Mouse (Mus musculus) limb, embryonic 11.5 days (tissue): ENCODE measurements at regions not wholly inside any gene's neighbourhood (a gene's known extent, or its start where the extent isn't known, plus 50 kb on each side); places are given as distances from the start of the nearest gene placed in this dataset.
"Not testable (repeated sequence)": the region's sequence is repeated elsewhere in the genome, so short reads cannot be mapped to it uniquely, and the experiment has no call there.

ENCODE experiments used
- ATAC-seq: fragments of 200-750 bp; cut with Nextera tagmentation; 2 replicates; pipeline ENCODE4 v1.8.0; 2017; ENCODE audit warnings: low read depth; ENCODE audit not compliant: insufficient number of reproducible peaks, low FRiP score, low TSS enrichment
- DNase-seq: peaks from one replicate; pipeline ENCODE4 v3.0.0-alpha.2; 2015; ENCODE audit warnings: low spot score
- H3K27ac ChIP-seq: fragments of 300-500 bp; sonication (generic); replicated peaks from 2 replicates; pipeline ENCODE4 v1.5.1; 2014; ENCODE audit warnings: low read depth, mild to moderate bottlenecking, low read length
- H3K27me3 ChIP-seq: fragments of 300-500 bp; sonication (generic); 2 replicates; pipeline ENCODE4 v1.6.1; 2014; ENCODE audit warnings: mild to moderate bottlenecking, low read length, mixed read lengths; ENCODE audit not compliant: control insufficient read depth, insufficient read depth
- H3K36me3 ChIP-seq: fragments of 300-500 bp; sonication (generic); 2 replicates; pipeline ENCODE4 v1.6.1; 2014; ENCODE audit warnings: mild to moderate bottlenecking, low read length, moderate library complexity, mixed read lengths; ENCODE audit not compliant: control insufficient read depth, insufficient read depth
- H3K4me1 ChIP-seq: fragments of 300-500 bp; sonication (generic); 2 replicates; pipeline ENCODE4 v1.6.1; 2014; ENCODE audit warnings: low read length, mixed read lengths; ENCODE audit not compliant: control insufficient read depth, insufficient read depth
- H3K4me2 ChIP-seq: fragments of 300-500 bp; sonication (generic); 2 replicates; pipeline ENCODE4 v1.6.1; 2014; ENCODE audit warnings: low read depth, mild to moderate bottlenecking, moderate library complexity; ENCODE audit not compliant: severe bottlenecking
- H3K4me3 ChIP-seq: fragments of 300-500 bp; sonication (generic); 2 replicates; pipeline ENCODE4 v1.5.1; 2014; ENCODE audit warnings: low read depth, low read length
- H3K9ac ChIP-seq: fragments of 300-500 bp; sonication (generic); 2 replicates; pipeline ENCODE4 v1.6.1; 2014; ENCODE audit warnings: mild to moderate bottlenecking, low read length
- H3K9me3 ChIP-seq: fragments of 300-500 bp; sonication (generic); 2 replicates; pipeline ENCODE4 v1.6.1; 2016; ENCODE audit warnings: low read length; ENCODE audit not compliant: control insufficient read depth
- WGBS: fragments of 180-500 bp; shearing (Covaris S2); extraction: QIAGEN DNeasy Blood & Tissue Kit; methylation state at CpG from one replicate; pipeline ENCODE4 v1.1.7; 2014; 5-methylcytosine and 5-hydroxymethylcytosine counted together

DNA sequence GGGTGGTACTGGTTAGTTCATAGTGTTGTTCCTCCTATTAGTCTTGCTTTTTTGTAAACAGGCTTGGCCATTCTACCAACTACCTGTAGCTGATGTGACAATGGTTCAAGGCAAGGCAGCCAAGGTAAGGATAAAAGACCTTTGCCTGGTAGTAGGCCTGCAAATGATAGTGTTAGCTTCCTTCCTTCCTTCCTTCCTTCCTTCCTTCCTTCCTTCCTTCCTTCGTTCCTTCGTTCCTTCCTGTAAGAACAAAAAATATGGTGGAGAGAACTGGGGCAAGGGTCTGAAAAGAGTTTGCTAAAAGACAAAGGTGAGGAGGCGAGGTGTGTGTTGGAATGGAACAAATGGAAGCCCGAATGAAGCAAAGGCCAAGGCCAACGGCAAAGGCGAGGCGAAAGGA is 84.8 kb upstream of the Ezh2 start:
- DNase-seq, H3K27me3 ChIP-seq, H3K36me3 ChIP-seq, ATAC-seq, H3K9ac ChIP-seq, H3K4me1 ChIP-seq, H3K4me2 ChIP-seq, H3K9me3 ChIP-seq, H3K27ac ChIP-seq, H3K4me3 ChIP-seq: not testable (repeated sequence)
- WGBS, result 50% methylated on average over 2 of the region's 7 CpGs

DNA sequence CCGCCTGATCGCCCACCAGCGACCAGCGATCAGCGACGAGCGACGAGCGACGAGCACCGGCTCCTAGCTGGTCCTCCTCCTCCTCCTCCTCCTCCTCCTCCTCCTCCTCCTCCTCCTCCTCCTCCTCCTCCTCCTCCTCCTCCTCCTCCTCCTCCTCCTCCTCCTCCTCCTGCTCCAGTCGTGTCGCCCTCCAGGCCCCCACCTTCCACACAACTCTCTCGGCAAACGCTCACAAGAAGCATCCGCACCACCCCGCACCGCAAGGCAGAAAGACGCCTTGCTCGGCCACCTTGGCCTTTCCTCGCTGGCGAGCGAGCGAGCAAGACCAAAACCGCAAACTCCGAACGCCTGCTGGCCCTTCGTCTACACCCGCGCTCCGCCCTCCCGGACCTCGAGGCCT is 77.6 kb upstream of the Ezh2 start:
- ATAC-seq, H3K4me1 ChIP-seq, H3K36me3 ChIP-seq, H3K27ac ChIP-seq, H3K4me3 ChIP-seq, H3K9me3 ChIP-seq, DNase-seq, H3K27me3 ChIP-seq, H3K9ac ChIP-seq: not testable (repeated sequence)
- WGBS, result 9% methylated on average over 5 of the region's 33 CpGs
- H3K4me2 ChIP-seq, result 0 out of 2 replicates have a peak overlapping the region, but pooled peaks have one; percentile 17

DNA sequence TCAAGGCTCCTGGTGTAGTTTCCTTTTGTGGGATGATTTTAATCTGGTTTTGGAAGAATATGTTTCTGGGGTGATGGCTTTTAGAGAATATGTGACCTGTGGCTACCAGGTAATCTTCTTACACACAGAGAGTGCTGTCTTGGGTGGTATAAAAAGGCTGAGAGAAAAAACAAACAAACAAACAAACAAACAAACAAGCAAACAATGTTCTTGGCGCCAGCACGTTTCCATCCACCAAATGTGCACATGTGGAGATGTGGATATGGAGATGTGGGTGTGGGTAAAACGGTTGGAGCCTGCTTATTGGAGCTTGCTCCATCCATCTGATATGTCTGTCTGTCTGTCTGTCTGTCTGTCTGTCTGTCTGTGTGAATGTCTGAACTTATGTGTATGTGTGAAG is 57.7 kb upstream of the Ezh2 start:
- 69% methylated on average over 2 of the region's 3 CpGs for WGBS

DNA sequence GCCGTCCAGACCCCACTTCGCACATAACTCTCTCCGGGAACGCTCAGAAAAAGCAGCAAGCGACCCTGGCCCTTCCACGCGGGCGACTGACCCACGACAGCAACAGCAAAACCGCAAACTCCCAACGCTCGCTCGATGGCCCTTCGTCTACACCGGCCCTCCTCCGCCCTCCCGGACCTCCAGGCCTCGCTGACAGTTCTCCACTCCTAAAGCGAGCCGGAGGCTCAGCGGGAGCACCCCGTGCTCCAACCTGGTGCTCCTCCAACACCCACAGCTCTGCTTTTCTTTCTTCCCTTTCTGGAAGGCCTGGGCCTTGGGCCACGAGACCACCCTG is 56.2 kb upstream of the Ezh2 start:
- Histone ChIP-seq H3K9ac (peak overlapping the region; percentile 61), H3K4me3 (peak overlapping the region; percentile 57), H3K4me2 (peak overlapping the region; percentile 74)
- H3K27ac ChIP-seq, DNase-seq, H3K27me3 ChIP-seq, H3K9me3 ChIP-seq, H3K4me1 ChIP-seq, H3K36me3 ChIP-seq: not testable (repeated sequence)
- 2% methylated on average over 21 of the region's 23 CpGs for WGBS
- peak; percentile 37; the same call in 1 of the 2 replicates for ATAC-seq

More for the DNA sequence above, 57.7 kb upstream of the Ezh2 start:
- H3K4me1 ChIP-seq, ATAC-seq, H3K4me2 ChIP-seq, H3K9me3 ChIP-seq, H3K9ac ChIP-seq, H3K4me3 ChIP-seq, H3K27me3 ChIP-seq, H3K36me3 ChIP-seq, DNase-seq, H3K27ac ChIP-seq: not testable (repeated sequence)

DNA sequence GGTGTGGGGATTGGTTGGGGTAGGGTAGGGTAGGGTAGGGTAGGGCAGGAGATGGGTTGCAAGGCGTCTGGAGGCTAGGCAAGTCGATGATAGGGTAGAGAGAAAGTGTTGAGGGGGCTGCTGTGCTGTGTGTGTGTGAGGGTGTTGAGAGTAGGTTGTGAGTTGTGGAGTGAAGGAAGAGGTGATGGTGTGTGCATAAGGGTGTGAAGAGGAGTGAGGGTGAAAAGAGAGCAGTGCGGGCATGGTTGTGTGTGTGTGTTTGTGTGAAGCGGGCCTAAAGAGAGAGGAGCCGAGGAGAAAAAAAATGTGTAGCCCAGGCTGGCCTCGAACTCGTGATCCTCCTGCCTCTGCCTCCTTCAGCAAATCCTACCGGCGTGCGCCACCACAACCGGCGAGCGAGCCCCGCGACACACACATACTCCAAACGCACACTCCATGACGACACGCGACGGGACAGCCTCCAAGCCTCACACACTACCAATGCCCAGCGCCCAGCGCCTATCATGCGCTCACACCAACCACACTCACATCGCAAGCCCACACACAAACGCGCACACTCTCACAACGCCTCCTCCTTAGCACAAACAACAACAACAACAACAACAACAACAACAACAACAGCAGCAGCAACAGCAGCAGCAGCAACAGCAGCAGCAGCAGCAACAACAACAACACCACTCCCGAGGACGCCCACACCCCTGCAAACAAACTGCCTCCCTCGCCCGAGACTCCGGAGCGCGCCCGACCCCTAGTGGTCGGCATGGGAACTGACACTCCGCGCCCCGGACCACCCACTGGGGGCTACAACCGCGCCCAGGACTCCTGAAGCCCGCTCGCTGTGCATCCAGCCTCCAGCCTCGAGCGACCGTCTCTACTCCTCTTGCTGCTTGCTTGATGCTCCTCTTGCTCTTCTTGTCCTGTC is 55.6 kb upstream of the Ezh2 start:
- ATAC-seq, result peak; percentile 98
- 3% methylated on average over 46 of the region's 46 CpGs for WGBS
- Histone ChIP-seq H3K9ac (peak overlapping the region; percentile 61), H3K4me3 (peak overlapping the region; percentile 57), H3K9me3 (no peaks in the 10 kb centered on the region), H3K27me3 (no peaks in the 10 kb centered on the region), H3K4me1 (no peaks in the 10 kb centered on the region), H3K27ac (no peak overlapping the region), H3K36me3 (no peaks in the 10 kb centered on the region), H3K4me2 (peak overlapping the region; percentile 74)
- peak; percentile 96 for DNase-seq

DNA sequence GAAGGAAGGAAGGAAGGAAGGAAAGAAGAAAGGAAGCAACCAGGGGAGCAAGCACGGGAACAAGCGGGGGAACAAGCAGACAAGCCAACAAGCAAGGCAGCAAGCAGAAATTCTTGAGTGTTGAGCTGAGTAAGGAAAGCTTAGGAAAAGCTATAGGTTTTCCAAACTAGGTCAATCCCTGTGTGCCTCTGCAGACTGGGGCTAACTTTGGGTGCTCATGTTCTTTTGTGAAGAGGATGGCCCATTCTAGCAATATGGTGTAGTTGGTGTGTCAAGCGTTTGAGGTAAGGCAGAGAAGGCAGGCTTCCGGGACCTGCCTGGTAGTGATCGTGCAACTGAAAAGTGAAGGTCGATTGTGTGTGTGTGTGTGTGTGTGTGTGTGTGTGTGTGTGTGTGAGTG is 54.8 kb upstream of the Ezh2 start:
- ATAC-seq, result no peak
- 88% methylated on average over 6 of the region's 6 CpGs for WGBS
- no peaks in the 10 kb centered on the region for H3K27me3 ChIP-seq
- no peaks in the 10 kb centered on the region for H3K4me1 ChIP-seq
- no peak overlapping the region for H3K4me2 ChIP-seq
- no peaks in the 10 kb centered on the region for H3K9me3 ChIP-seq
- no peak for DNase-seq
- H3K27ac ChIP-seq, result no peak overlapping the region
- no peaks in the 10 kb centered on the region for H3K36me3 ChIP-seq
- no peak overlapping the region for H3K9ac ChIP-seq
- no peak overlapping the region for H3K4me3 ChIP-seq

DNA sequence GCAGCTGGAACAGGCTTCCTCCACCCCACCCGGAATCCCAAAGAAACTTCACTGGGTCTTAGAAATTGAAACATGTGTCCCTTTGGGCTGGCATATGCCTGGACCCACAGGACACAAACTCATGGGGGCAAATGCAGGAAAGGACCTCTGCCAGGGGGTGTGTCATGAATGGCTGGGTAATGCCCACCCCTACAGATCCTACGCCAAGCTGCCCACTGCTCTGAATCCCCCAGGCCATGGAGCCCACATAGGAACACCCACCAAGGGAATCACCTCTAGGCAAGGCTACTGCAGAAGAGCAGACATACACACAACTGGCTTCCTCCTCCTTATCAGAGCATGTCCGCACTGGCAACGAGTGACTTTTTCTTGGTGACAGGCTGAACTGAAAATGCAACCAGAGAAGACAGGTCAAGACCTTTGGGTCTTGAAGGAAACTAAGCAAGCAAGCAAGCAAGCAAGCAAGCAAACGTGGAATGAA is 54.4 kb upstream of the Ezh2 start:
- no peaks in the 10 kb centered on the region for H3K9me3 ChIP-seq
- 76% methylated on average over 5 of the region's 5 CpGs for WGBS
- no peak for DNase-seq
- no peak overlapping the region for H3K27ac ChIP-seq
- no peak overlapping the region for H3K4me2 ChIP-seq
- no peaks in the 10 kb centered on the region for H3K4me1 ChIP-seq
- no peak for ATAC-seq
- H3K4me3 ChIP-seq, result no peak overlapping the region
- H3K9ac ChIP-seq, result no peak overlapping the region
- H3K27me3 ChIP-seq, result no peaks in the 10 kb centered on the region
- H3K36me3 ChIP-seq, result no peaks in the 10 kb centered on the region

DNA sequence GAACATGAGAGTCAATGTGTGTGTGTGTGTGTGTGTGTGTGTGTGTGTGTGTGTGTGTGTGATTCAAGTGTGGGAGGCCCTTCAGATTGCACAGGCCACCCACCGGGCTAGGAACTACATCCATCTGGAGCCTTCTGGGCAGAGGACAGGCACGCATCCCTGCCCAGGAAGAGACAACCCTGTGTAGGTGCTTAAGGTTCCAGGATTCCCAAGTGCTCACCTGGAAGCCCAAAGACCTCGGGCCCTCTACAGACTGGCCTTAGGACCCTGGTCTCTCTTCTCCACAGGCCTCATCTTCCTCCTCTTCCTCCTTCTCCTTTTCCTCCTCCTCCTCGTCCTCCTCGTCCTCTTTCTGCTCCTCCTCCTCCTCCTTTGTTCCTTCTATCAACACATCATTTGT is 53.8 kb upstream of the Ezh2 start:
- WGBS, result 80% methylated on average over 5 of the region's 5 CpGs
- no peak overlapping the region for H3K9ac ChIP-seq

More for the DNA sequence above, 53.8 kb upstream of the Ezh2 start:
- H3K27ac ChIP-seq, result no peak overlapping the region
- DNase-seq (no peak), ATAC-seq (no peak)
- H3K36me3 ChIP-seq, result no peaks in the 10 kb centered on the region
- no peaks in the 10 kb centered on the region for H3K9me3 ChIP-seq
- no peak overlapping the region for H3K4me2 ChIP-seq
- H3K4me3 ChIP-seq, result no peak overlapping the region
- H3K4me1 ChIP-seq, result no peaks in the 10 kb centered on the region
- no peaks in the 10 kb centered on the region for H3K27me3 ChIP-seq
